Mouse (Mus musculus): ENCODE measurements around the gene Pum2.

DNA sequence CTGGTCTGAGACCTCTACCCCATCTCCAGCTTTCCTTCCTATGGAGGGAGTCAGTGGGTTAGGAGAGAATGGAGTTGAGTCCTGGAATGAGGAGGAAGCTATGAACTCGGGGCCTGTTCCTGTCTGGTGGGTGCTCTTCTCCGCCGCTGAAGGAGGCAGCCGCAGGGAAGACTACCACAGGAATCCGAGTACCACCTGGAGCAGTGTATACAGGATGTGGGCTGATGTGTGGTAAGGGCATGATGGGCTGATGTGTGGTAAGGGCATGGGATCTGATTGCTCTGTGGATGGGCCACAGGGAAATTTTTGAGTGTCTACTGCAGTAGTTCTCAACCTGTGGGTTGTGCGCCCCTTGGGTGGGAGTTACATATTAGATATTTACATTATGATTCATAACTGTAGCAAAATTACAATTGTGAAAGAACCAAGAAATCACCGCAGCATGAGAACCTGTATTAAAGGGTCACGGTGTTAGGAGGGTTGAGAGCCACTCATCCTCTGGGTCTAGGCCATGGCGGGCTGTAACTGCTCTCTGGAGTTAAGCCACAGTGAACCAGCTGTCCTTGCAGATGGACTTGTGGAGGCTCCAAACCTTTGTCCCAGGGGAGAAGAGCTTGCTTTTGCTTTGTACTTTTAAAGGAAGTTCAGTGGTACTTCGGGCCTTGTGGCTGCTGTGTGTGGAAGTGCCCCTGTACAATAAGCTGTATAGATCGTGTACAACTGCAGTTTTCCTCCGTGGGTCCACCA lies 113.2 kb downstream of the Pum2 start:
- no peak for TF ChIP-seq POLR2A (IDR thresholded peaks at IDR 0.05; ENCODE audit: extremely low read depth, insufficient read depth, low read length)
- no peak for TF ChIP-seq CTCF (IDR thresholded peaks at IDR 0.05; ENCODE audit: low read depth, low read length)
